Mouse (Mus musculus) embryo, embryonic 10 days (tissue): ENCODE measurements around the gene Flrt1.
A peak's percentile ranks its signal among the peaks of the same experiment; 100 is the strongest.

Experiments
- DNase-seq: peaks from one replicate; pipeline ENCODE4 v3.0.0-alpha.2; 2015; ENCODE audit warnings: low spot score

Gene Flrt1

DNA sequence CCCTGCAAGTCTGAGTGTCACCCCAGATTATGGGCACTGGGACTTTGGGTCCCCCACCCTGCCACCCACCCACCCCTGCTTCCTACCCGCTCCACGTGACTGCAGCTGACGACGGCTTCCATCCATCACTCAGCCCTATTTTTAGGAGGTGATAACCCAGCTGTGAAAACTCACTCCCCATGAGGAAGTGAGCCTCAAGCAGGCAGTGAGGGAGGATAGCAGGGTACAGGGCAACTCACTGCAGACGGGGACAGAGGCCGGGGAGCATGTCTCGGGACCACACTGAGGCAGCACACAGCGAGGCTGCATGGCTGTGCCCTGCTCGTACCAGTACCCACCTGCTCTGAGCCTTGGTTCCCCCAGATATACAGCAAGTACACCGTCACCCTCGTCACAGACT lies 24.8 kb upstream of the Flrt1 start:
- no peak for DNase-seq

DNA sequence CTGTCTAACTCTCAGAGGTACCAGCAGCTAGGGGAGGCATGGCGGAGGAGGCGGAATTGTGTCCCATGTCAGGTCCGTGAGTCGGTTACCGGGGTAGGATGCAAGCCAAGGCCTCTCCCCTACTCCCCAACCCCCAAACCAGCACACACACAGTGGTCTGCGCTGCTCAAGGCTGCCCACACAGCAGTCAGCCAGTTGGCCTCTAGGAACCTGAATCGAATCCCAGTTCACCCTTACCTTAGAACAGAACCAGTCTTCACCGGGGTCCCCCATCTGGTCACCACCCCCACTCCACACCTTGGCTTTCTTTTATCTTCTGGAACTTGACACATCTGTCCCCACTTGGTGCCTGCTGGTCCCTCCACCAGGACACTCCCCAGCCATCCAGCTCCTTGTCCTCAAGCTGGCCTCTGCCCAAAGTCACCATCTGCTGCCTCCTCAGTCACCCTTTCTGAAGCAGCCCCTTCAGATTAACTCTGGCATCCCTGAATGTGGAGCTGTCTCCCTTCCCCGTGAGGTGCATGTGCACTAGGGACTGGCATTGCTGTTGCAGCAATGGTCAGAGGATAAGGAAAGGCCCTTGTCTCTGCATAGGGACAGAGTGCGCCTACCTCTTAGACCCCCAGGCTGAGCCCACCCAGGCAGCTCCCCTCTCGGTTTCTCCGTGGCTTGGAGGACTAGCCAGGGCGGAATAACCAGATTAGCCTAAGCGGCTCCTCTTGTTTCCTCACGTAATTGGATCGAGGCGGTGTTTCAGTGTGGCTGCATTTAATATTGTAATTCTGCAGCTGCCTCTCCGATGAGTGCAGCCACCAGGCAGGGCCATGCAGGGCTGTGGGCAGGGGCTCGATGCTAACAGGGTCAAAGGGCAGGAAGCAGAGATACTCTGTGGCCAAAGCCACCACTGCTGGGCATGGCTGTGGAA lies 23.3 kb upstream of the Flrt1 start:
- peak; percentile 49 for DNase-seq

DNA sequence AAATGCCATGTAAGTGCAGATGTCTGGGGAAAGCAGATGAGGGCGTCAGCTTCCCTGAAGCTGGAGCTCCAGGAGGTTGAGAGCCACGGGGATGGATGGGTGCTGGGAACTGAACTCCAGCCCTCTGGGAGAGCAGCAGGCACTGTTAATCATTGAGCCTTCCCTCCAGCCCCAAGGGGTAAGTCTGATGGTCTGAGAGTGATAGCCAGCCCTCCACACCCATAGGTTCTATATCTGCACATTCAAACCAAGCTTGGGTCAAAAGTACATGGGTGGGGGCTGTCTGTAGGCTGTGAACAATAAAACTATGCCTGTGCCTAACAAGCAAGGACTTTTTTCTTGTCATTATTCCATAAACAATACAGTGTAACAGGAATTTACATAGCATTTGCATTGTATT lies 21.4 kb upstream of the Flrt1 start:
- no peak for DNase-seq

DNA sequence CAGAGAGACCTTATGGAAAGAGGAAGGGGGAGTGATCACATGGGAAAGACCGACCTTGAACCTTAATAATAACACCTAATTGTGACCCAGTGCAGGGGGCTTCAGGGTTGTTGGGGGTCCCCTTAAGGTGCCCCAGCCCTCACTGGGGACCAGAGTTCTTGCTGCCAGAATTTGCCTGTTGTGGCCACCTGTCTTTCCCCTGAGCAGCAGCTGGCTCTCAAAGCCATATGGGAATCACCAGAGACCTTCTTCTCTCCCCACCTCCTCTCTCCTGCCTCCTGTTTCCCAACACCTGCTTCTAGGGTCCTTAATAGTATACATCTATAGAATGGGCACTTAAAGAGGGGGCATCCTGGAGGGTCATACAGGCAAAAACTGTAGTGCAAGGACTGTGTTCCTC lies 20.7 kb upstream of the Flrt1 start:
- no peak for DNase-seq

DNA sequence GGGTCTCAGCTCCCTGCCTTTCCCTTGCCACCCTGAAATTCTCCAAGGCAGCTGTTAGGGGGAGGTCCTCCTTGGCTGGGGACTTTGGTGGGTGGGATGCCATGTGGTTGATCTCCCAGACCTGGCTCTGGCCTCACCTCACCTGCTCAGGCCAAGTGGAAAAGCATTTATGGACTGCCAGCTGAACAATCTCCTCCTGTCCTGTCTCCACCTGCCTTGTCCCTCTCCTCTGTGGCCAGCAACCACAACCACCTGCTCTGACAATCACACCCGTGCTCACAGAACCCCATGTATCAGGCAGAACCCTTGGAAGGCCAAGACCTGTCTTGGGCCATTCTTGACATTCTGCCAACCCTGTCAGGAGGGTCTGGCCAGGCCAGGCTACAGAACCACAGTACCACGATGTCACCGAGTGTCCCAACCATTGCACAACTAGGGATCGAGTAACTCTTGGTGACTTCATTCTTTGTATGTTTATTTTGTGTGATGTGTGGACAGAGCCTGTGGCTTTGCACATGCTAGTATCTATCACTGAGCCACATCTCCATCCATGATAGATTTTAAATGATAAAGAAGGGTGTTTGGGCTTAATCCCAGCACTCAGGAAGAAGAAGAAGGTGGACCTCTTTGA lies 20.1 kb upstream of the Flrt1 start:
- no peak for DNase-seq

DNA sequence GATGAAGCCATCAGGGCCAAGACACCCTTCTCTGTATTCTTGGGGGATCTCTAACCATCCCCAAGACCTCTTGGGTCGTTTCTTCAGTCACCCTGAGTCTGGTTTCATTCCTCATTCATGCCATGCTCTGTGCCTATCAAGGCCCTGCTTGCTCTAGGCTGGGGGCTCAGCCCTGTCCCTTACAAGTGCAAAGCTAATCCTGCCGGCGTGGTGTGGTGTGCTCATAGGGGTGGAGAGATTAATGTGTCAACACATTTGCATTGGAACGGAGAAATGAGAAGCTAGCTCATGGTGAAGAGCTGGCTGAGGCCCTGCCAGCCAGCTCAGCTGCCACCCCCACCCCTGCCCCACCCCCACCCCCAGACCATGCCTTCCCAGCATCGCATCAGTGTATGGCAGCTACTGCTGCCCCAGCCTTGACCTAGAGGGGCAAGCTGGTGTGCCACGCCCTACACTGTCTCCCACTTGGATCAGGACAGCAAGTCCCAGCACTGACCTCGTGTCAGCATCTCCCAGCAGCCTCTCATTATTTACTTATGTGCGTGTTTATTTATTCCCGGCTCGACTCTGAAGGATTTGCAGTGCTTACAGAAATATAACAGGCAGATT lies 17.3 kb upstream of the Flrt1 start:
- no peak for DNase-seq

DNA sequence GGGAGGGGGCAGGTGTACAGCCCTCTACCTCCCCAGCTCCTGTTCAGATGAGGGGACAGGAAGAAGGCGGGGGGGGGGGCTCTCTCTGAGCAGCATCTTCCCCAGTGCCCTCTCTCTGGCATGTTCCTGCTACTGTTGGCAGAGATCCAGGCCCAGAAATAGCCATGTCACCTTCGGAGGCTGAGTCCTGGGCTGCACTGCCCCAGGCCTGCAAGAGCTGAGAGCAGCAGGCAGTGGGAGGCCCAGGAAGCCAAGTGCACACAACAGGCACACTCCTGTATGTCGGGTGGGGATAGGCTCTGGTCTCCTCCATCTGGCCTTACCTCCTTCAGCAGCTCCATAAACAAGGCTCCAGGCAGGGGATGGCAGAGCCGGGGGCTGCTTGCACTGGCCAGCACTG lies 16.7 kb upstream of the Flrt1 start:
- no peak for DNase-seq

DNA sequence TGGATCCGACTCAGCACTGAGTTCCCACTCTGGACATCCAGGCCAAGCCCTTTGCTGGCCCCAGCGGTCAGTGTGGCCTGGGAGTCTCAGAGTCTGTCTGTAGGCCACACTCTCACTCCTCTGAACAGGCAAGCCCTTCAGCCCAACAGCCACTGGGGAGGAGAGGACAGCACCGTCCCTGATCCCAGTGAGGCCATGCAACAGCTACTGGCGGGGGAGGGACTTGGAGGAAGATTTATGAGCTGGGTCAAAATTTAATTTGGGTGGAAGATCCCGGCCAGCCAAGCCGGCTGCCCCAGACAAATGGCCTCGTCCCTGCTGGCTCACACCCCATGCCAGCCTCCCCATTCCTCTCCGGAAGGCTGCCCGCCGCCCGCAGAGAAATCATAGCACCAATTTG lies 15.7 kb upstream of the Flrt1 start:
- no peak for DNase-seq

DNA sequence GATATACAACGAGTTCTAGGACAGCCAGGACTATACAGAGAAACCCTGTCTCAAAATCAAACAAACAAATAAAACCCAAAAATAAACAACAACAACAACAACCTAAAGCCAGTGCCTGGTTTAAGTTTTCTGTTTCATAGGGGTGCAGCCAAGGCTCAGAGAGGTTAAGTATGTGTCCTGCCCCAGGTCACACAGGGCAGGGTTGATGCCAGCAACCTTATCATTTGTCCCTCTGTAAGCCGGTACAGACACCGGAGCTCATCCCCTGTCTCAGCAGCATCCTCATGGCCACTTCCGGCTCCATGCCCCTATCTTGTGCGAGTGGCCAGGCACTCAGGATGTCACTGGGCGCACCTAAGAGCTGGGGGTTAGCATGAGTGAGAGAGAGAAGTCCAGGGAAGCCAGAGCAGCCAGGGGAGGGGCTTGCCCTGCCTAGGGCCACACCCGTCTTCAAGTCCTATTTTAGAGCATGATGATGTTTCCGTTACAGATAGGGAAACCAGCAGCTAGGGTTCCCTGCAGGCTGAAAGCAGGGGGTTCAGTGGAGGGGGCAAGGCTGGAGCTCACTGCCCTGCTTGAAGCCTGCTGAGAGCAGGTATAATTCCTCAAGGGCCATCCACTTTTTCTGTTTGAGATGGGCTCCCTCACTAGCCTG lies 12.3 kb upstream of the Flrt1 start:
- no peak for DNase-seq

DNA sequence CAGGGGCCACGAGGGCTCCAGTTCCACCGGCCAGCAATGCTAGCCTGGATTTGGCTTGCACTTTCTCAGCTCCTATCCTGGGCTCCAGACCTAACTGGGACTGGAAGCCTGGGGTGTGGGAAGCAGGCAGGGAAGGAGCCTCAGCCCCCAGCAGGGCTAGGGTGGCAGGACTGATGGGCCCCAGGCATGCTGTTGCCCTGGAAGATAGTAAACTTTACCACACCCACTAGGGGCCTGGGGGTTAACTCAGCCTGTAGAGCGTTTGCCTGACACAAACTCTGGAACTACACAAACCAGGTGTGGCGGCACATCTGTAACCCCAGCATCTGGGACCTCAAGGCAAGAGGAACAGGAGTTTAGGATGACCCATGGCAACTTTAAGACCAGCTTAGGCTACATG lies 11.6 kb upstream of the Flrt1 start:
- DNase-seq = no peak

DNA sequence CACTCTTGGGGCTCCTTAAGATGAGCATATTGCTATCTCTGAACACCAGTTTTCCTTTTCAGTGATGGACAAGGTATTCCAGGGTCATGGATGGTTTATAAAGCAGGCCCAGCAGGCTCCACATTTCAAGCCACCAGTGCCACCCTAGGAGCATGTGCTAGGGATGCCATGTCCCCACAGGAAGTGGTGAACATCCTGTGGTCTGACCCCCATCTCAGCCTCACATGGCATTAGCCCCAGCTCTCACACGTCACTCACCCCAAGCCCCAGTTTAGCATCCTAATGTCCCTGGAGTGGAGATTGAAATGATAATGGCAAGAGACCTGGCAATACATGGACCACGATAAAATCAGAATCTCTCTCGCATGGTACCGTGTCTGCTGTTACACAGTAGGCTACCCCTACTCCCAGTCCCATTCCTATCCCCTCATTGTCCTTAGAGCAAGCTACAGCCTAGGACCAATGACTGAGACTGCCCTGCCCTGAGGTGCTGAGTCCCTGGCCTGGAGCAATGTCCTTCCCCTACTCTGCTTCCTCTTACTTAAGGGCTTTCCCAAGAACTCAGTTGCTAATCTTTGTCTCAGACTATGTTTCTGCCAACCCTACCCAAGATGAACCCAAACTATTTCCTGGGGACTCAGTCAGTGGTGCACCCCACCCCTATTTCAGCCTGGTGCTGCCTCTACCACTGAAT lies 10.7 kb upstream of the Flrt1 start:
- no peak for DNase-seq

DNA sequence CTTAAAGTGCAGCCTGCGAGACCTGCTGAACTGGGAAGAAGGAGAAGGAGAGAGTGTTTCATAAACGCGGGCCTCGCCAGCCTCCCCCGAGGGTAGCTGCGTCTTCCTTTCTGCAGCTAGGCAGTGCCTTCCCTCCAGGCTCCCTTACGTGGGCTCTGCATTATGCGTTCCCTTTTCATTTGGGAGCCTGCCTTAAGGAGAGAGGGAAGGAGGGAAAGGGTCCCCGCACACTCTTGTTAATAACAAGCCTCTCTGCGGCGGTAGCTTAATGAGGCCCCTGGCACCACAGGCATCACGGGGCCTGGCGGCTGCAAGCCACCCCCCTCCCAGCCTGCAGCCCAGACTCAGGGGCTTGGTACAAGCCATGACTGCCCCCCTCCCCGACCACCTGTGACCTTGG lies 8.0 kb upstream of the Flrt1 start:
- no peak for DNase-seq

DNA sequence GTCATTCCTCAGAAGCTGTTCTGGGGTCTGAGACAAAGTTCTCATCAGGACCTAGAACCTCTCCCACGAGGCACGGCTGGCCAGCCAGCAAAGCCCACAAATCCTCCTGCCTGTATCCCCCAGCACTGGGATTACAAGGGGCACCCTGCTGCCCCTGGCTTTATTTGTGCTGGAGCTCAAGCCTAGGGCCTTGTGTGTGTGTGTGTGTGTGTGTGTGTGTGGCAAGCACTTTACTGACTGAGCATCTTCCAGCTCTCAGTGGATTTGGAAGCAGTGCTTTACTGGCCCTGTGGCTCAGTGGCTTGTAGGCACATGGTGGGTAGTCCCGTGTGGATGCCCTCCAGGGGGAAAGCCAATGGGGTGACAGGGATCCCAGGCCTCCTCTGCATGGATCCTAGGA lies 7.1 kb upstream of the Flrt1 start:
- DNase-seq = no peak

DNA sequence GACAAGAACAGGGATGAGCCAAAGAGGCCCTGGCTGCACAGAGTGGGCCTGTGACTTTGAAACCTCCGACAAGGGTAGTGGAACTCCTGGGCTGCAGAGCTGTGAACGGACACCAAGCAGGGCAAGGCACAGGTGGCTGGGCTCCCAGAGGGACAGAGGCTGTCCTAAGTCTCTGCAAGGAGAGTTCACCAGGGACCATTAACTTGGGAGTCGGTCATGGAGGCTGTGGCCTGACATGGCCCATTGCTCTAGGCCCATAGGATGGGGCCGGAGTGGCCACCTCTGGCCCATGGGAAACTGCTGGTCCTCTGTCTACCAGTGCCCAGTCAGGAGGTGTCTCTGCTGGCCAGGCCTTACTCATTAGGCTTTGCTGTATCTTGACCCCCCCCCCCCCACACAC lies 6.2 kb upstream of the Flrt1 start:
- DNase-seq = no peak

DNA sequence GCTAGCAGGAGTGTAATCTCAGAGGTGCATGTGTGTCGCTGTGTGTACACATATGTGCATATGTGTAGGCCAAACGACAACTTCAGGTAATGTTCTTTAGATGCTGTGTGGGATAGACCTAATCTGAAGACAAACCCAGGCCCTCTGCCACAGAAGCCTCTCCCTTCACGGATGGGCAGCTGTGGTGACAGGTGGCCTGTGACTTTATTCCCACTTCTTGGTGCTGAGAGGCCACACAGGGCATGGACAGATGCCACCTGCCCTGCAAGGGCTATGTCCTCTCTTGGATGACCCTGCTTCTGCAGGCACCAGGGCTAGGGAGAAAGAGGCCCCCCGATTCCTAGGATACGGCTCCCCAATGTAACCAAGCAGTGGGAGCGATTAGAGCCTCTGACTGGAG lies 5.8 kb upstream of the Flrt1 start:
- DNase-seq = no peak

DNA sequence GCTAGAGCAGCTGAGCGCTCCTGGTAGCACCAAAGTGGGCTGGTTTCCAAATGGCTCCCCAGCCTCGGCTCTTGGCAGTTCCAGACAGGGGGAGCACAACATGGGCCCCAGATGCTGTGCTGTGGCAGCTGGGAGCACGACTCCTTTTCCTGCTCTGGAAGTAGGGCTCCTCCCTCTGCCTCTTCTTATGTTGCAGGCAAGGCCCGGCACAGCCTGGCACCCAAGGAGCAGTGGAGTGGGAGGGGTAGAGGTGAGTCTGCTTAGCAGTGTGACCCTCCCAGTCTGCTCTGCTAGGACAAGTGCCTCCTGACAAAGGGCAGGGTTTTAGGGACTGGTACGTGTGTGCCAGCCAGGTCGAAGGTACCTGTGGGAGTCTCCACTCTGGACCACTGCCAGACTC lies 5.3 kb upstream of the Flrt1 start:
- DNase-seq = no peak

DNA sequence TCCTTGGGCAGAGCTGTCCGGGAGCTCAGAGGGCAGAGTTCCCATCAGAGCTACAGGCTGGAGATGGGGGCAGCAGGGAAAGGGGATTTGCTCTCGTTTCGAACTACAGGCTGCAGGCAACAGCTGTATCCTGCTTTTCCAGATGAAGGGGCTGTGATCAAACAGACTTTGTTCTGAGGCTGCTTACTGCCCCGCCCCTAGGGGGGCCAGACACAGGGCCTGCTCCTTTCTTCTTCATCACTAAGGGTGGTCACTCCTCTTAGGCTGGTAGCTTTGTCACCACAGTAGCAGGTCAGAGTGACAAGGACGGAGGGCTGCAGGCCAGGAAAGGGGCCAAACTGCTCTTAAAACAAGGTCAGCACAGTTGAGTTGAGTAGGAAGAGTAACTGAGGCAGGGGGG lies 4.6 kb upstream of the Flrt1 start:
- peak; percentile 60 for DNase-seq

DNA sequence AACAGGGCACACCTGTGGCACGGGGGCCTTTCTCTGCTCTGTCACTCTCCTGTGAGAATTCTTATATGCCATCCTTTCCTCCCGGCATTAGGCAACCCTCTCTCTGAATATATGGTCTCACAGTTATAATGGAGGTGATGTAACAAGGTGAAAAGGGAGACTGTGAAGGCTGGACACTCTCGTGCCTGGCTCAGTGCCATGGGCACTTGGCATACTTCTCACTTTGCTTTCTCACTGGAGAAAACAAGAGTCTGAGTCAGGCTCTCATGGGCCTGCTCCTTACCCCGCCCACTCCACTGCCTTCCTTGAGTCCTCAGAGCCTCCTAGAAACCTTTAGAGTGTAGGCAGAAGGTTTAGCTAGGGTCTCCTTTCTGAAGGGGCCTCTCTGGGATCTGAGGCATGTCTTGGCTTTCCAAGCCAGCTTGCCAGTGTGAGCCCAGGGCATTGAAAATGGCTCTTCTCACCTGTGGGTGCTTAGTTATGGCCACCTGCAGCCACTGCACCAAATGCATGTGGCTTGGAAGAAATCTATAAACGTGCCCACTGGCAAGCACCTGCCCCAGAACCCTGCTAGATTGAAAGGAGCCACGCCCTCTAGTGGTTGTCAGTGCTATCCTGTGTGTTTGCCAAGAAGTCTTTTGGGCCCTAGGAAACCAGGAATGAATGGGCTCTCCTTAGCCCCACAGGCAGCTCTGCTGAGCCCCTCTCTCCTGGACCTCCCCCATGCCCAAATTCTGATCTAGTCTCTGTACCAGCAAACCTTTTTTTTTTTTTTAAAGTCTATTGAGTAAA lies 2.8 kb upstream of the Flrt1 start:
- DNase-seq = peak; percentile 72

DNA sequence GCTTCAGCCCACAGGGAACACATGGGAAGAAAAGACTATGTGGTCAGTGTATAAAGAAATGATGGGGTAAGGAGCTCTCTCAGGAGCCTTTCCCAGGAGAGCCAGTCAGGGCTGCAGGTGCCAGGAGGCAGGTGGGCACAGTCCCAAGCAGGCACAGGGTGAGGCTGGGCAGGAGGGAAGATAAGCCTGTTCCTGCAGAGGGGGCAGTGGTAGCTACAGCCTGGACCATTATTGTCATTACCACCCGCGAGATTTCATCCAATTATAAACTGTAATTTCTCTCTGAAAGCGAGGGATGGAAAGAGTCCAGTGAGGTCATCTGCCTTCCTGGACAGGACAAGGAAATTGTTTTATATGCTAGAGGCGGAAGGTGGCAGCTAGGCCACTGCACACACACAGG lies 1.6 kb upstream of the Flrt1 start:
- no peak for DNase-seq

DNA sequence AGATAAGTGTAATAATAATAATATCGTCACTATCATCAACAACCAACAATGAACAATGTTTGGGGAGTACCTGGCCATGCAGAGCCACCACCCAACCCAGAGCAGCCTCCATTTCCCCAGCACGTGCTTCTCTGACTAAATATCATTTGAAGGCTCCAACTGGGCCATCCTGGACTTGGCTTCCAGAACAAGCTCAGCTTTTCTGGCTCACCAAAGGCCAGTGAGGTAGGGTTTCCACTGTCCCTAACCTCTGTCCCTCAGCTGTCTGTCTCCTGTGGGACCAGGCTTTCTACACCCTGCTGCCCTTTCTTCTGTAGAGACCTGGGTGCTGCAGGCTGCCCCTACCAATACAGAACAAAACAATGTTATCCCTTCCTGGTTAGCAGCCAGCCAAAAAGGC lies 1.0 kb upstream of the Flrt1 start:
- DNase-seq = no peak

DNA sequence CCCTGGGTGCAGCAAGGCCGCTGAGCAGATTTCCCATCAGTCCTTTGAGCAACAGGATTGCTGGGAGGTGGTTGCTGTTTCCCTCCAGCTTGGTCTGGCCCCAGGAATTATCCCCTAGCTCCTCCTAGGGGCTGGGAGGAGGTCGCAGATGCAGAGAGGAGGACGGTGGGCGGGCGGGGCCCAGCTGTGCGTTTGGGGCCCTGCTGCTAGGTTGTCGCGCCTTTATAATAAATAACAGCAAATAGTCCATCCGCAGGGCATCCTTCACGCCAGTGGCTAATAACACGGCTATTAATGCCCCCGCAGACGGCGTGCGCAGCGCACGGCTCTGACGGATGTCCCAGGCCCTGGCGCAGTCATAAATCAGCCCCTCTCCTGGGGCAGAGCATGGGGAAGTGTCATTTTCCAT lies 1.5 kb downstream of the Flrt1 start:
- DNase-seq = peak; percentile 75
